Mouse (Mus musculus) bone marrow, adult 2 months (tissue): ENCODE measurements around the gene Ncl.

Experiments
- CTCF ChIP-seq: fragments of 200-500 bp; IDR thresholded peaks from 2 replicates; pipeline ENCODE4 v1.5.1; 2011; ENCODE audit warnings: low read length, control low read depth; ENCODE audit not compliant: control insufficient read depth, insufficient read depth
- POLR2A ChIP-seq: fragments of 200-500 bp; IDR thresholded peaks from 2 replicates; pipeline ENCODE4 v1.6.1; 2011; ENCODE audit warnings: low read depth, mild to moderate bottlenecking, control low read depth, low read length, borderline replicate concordance; ENCODE audit not compliant: control insufficient read depth

GRCm38 (mm10) chr1:86354186-86354585, 5.0 kb downstream of the Ncl start:
- no peak for TF ChIP-seq CTCF
- TF ChIP-seq POLR2A, result no peak
